Mouse (Mus musculus) midbrain, embryonic 14.5 days (tissue): ENCODE measurements at regions not wholly inside any gene's neighbourhood (a gene's known extent, or its start where the extent isn't known, plus 50 kb on each side); places are given as distances from the start of the nearest gene placed in this dataset.

ENCODE experiments used
- ATAC-seq: fragments of 200-750 bp; cut with Nextera tagmentation; 2 replicates; pipeline ENCODE4 v1.8.0; 2017; ENCODE audit warnings: moderate number of reproducible peaks, moderate library complexity; ENCODE audit not compliant: low FRiP score, low TSS enrichment
- DNase-seq: peaks from one replicate; pipeline ENCODE4 v3.0.0-alpha.2; 2015
- H3K27ac ChIP-seq: fragments of 300-500 bp; sonication (generic); replicated peaks from 2 replicates; pipeline ENCODE4 v1.5.1; 2014; ENCODE audit warnings: mild to moderate bottlenecking, low read depth, low read length, moderate library complexity
- H3K27me3 ChIP-seq: fragments of 300-500 bp; sonication (generic); 2 replicates; pipeline ENCODE4 v1.6.1; 2014; ENCODE audit warnings: low read length, control low read depth, mixed read lengths; ENCODE audit not compliant: control insufficient read depth, insufficient read depth
- H3K36me3 ChIP-seq: fragments of 300-500 bp; sonication (generic); 2 replicates; pipeline ENCODE4 v1.6.1; 2014; ENCODE audit warnings: low read length, control low read depth; ENCODE audit not compliant: control insufficient read depth, insufficient read depth
- H3K4me1 ChIP-seq: fragments of 300-500 bp; sonication (generic); 2 replicates; pipeline ENCODE4 v1.6.1; 2014; ENCODE audit warnings: mild to moderate bottlenecking, antibody characterized with exemption, low read length, control low read depth; ENCODE audit not compliant: control insufficient read depth, insufficient read depth
- H3K4me2 ChIP-seq: fragments of 300-500 bp; sonication (generic); 2 replicates; pipeline ENCODE4 v1.6.1; 2014; ENCODE audit warnings: mild to moderate bottlenecking, low read length, moderate library complexity
- H3K4me3 ChIP-seq: fragments of 300-500 bp; sonication (generic); replicated peaks from 2 replicates; pipeline ENCODE4 v1.5.1; 2014; ENCODE audit warnings: low read depth, low read length
- H3K9ac ChIP-seq: fragments of 300-500 bp; sonication (generic); replicated peaks from 2 replicates; pipeline ENCODE4 v1.6.1; 2014; ENCODE audit warnings: mild to moderate bottlenecking, low read length, moderate library complexity
- H3K9me3 ChIP-seq: fragments of 300-500 bp; sonication (generic); 2 replicates; pipeline ENCODE4 v1.6.1; 2016; ENCODE audit warnings: low read length, control low read depth, mixed read lengths; ENCODE audit not compliant: control insufficient read depth
- WGBS: fragments of 180-500 bp; shearing (Covaris S2); extraction: QIAGEN DNeasy Blood & Tissue Kit; methylation state at CpG from one replicate; pipeline ENCODE4 v1.1.7; 2014; 5-methylcytosine and 5-hydroxymethylcytosine counted together

DNA sequence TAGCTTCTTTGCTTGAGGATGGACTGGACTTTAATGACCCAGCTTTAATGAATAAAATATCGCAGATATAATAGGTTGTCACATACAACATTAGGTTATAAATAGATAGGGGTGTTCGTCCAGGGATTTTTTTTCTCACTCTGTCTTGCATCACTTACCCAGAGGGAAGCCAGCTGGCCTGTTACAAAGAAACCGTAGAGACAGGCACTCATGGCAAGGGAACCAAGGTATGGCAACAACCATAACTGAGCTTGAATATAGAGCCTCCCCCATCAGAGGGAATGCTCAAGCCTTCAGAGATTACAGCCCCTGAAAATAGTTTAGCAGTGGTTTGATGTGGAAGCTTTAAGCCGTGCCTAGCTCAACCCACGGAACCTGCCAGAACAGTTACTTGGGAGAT, 504.9 kb downstream of the Ptprc start:
- no peak for ATAC-seq
- H3K36me3 ChIP-seq: no peaks in the 10 kb centered on the region
- no peaks in the 10 kb centered on the region for H3K27me3 ChIP-seq
- no peak for DNase-seq
- no peak overlapping the region for H3K4me3 ChIP-seq
- no peaks in the 10 kb centered on the region for H3K9me3 ChIP-seq
- H3K4me2 ChIP-seq: no peak overlapping the region
- no peak overlapping the region for H3K9ac ChIP-seq
- H3K27ac ChIP-seq: no peak overlapping the region
- WGBS: 86% methylated on average over 5 of the region's 5 CpGs
- H3K4me1 ChIP-seq: no peaks in the 10 kb centered on the region

- Histone ChIP-seq H3K9me3 (no peaks in the 10 kb centered on the region), H3K9ac (no peak overlapping the region), H3K4me2 (no peak overlapping the region), H3K27me3 (no peaks in the 10 kb centered on the region), H3K4me3 (no peak overlapping the region), H3K36me3 (no peaks in the 10 kb centered on the region), H3K27ac (no peak overlapping the region), H3K4me1 (no peaks in the 10 kb centered on the region)
- DNase-seq (no peak), ATAC-seq (no peak)
- 80% methylated on average over 3 of the region's 3 CpGs for WGBS
Observed at GRCm38 (mm10) chr1:137669849-137670248, 505.7 kb downstream of the Ptprc start.

DNA sequence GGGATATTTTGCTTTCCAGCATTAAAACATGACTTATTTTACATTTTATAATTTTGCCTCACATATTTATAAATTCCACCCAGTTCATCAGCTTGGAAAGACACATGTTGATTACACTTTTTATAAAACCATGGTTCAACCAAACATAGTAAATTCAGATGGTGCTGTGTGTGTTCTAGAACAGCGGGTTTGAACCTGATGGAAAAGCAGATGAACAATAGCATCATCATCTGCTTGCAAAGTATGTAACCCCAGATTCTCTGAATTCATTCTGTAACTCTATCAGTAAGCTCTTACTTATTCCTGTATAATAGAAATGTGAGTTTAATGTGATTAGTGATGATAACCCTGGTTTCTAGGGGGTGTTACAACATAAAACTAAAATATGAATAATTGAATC, 517.4 kb downstream of the Ptprc start:
- Histone ChIP-seq H3K27ac (no peak overlapping the region), H3K4me2 (no peak overlapping the region), H3K9ac (no peak overlapping the region), H3K9me3 (no peaks in the 10 kb centered on the region), H3K27me3 (no peaks in the 10 kb centered on the region), H3K36me3 (no peaks in the 10 kb centered on the region), H3K4me3 (no peak overlapping the region), H3K4me1 (peaks cover 12% of the 10 kb centered on the region)
- DNase-seq (no peak), ATAC-seq (no peak)
- 83% methylated on average over 1 of the region's 1 CpGs for WGBS

DNA sequence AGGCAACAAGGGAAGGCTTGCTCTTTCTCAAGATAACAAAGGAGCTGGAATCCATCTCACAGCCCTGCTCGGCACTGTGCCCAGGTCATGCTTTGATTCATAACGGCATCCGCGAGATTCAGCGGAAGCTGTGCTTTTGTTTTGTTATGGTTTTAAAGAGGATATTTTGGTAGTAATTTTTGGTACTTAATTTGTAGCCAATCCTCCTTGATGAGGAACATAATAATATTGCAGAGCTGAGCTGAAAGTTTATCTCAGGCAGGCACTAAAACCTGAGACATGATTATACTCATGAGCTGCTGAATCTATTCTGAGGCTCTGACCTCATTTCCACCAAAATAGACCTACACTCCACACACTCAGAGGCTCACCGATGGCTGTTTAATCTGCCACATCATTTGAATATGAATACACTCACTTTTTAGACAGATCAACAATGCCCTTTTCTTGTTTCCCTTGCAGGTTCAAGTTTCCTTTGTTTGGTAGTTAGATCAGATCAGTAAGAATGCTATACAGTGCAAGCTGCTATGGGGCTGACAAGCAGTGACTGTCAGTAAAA, 518.5 kb downstream of the Ptprc start:
- H3K9ac ChIP-seq: peak overlapping the region; percentile 27; the same call in 1 of the 2 replicates
- no peak overlapping the region for H3K4me3 ChIP-seq
- peak overlapping the region; percentile 43 for H3K4me2 ChIP-seq
- H3K27ac ChIP-seq: peak overlapping the region; percentile 74
- DNase-seq (peak; percentile 83), ATAC-seq (peak; percentile 89)
- WGBS: 2% methylated on average over 6 of the region's 6 CpGs
- peaks cover 12% of the 10 kb centered on the region for H3K4me1 ChIP-seq
- H3K27me3 ChIP-seq: no peaks in the 10 kb centered on the region
- H3K9me3 ChIP-seq: no peaks in the 10 kb centered on the region
- no peaks in the 10 kb centered on the region for H3K36me3 ChIP-seq

DNA sequence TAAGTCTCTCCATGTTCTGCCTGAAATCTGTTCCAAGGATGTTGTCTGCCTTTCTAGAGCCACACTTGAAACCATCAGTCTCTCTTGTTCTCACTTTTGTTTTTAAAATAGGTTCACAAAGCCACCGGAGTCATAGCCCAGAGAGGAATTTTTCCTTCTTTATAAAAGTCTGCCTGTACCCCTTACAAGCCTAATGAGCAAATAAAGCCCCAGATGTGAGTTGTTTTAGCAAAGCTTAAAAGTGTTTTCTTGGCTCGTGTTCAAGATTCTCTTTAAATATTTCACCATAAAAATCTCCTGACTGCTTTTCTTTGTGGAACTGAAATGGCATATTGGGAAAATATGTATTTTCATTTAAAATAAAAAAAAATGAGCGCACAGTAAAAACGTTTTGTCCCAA, 521.3 kb downstream of the Ptprc start:
- H3K4me3 ChIP-seq: no peak overlapping the region
- H3K27me3 ChIP-seq: no peaks in the 10 kb centered on the region
- no peak overlapping the region for H3K4me2 ChIP-seq
- no peak overlapping the region for H3K9ac ChIP-seq
- no peak for ATAC-seq
- peaks cover 12% of the 10 kb centered on the region for H3K4me1 ChIP-seq
- 54% methylated on average over 4 of the region's 4 CpGs for WGBS
- no peaks in the 10 kb centered on the region for H3K9me3 ChIP-seq
- no peaks in the 10 kb centered on the region for H3K36me3 ChIP-seq
- DNase-seq: no peak
- H3K27ac ChIP-seq: no peak overlapping the region

DNA sequence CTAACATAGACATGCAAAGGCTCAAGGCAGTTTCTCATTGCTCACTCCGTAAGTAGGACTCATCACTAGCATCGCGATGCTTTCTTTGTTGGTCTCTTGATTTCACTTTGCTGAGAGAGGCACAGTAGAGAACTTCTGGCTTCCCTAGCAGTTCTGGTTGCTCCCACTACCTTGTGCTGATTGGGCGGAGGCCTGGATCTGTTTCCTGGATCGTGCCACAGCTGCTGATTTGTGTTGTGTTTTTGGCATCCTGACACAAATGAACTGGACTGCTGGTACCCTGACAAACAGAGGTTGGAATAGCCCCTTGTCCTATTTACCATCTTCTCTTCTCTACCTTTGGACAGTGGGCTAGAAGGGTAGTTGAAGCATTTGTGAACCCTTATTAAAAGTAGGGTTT, 522.0 kb downstream of the Ptprc start:
- 79% methylated on average over 5 of the region's 5 CpGs for WGBS
- ATAC-seq (no peak), DNase-seq (no peak)
- H3K4me3 ChIP-seq: no peak overlapping the region
- no peaks in the 10 kb centered on the region for H3K27me3 ChIP-seq
- H3K4me1 ChIP-seq: peaks cover 12% of the 10 kb centered on the region
- H3K9me3 ChIP-seq: no peaks in the 10 kb centered on the region
- no peak overlapping the region for H3K27ac ChIP-seq
- H3K9ac ChIP-seq: no peak overlapping the region
- no peak overlapping the region for H3K4me2 ChIP-seq
- H3K36me3 ChIP-seq: no peaks in the 10 kb centered on the region

DNA sequence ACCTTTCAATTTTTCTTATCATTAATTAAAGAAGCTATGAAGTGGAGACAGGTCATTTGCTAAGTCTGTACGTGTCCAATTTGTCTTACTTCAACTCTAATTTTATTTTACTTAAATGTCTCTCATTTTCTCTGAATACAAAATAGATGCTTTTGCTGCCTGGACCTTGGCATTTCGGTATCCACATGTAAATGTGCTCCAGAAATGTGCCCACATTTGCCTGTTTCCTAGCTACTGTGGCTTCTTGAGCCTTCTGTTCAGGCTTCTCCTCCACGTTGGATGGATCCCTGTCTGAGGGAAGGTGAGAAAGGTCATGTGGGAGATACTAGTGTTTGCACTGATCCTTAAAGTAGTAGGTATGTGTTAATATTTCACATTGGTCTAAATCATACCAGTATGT, 524.9 kb downstream of the Ptprc start:
- Histone ChIP-seq H3K9me3 (no peaks in the 10 kb centered on the region), H3K4me2 (no peak overlapping the region), H3K27me3 (no peaks in the 10 kb centered on the region), H3K9ac (no peak overlapping the region), H3K27ac (no peak overlapping the region), H3K36me3 (no peaks in the 10 kb centered on the region), H3K4me1 (0 out of 2 replicates have a peak, but pooled peaks cover 3% of the 10 kb centered on the region), H3K4me3 (no peak overlapping the region)
- ATAC-seq: no peak
- 61% methylated on average over 3 of the region's 3 CpGs for WGBS
- no peak for DNase-seq

GRCm38 (mm10) chr1:137650082-137650481, 525.4 kb downstream of the Ptprc start:
- no peak for DNase-seq
- H3K27me3 ChIP-seq: no peaks in the 10 kb centered on the region
- H3K9ac ChIP-seq: no peak overlapping the region
- H3K4me1 ChIP-seq: 0 out of 2 replicates have a peak, but pooled peaks cover 3% of the 10 kb centered on the region
- H3K9me3 ChIP-seq: no peaks in the 10 kb centered on the region
- no peak for ATAC-seq
- H3K4me3 ChIP-seq: no peak overlapping the region
- H3K27ac ChIP-seq: no peak overlapping the region
- no peak overlapping the region for H3K4me2 ChIP-seq
- WGBS: 27% methylated on average over 2 of the region's 2 CpGs
- H3K36me3 ChIP-seq: no peaks in the 10 kb centered on the region

DNA sequence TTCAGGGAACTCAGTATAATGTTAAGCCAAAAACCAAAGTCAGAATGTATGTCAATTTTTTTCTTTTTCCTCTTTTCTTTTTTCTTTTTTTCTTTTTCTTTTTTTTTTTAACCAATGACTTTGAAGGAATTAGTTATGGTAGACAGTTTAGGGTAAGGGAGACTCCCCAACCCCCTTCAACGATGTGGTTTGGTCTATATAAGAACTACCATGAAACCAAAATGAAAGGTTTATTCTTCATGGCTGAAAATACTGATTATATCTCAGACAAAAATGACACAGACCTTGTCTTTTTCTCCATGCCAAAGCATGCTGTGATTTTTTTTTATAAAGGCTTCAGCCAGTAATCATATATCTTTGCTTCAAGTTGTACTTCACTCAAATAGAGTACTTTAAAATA, 526.7 kb downstream of the Ptprc start:
- no peak overlapping the region for H3K4me3 ChIP-seq
- no peak overlapping the region for H3K27ac ChIP-seq
- H3K4me2 ChIP-seq: no peak overlapping the region
- no peak overlapping the region for H3K9ac ChIP-seq
- no peaks in the 10 kb centered on the region for H3K36me3 ChIP-seq
- ATAC-seq (no peak), DNase-seq (no peak)
- 44% methylated on average over 1 of the region's 1 CpGs for WGBS
- no peaks in the 10 kb centered on the region for H3K9me3 ChIP-seq
- no peaks in the 10 kb centered on the region for H3K27me3 ChIP-seq
- H3K4me1 ChIP-seq: 0 out of 2 replicates have a peak, but pooled peaks cover 3% of the 10 kb centered on the region
